Mouse (Mus musculus): ENCODE results near the gene Kcnma1. TPM values are rescaled to one million over a fixed set of nuclear protein-coding genes. Genes with fewer than 3 reads are reported as not detected.

Kcnma1 gene
- polyA plus RNA-seq, 1 experiment from 2014 or later: 4.0 TPM

- no peaks in the 10 kb centered on the region for H3K9me3 ChIP-seq
- no peak overlapping the region for H3K27ac ChIP-seq
- H3K4me1 ChIP-seq: peaks cover 13% of the 10 kb centered on the region
- ATAC-seq (ENCODE audit: insufficient number of reproducible peaks, insufficient read depth, low FRiP score, low TSS enrichment, low read depth): no peak
- WGBS: 56% methylated on average over 2 of the region's 2 CpGs
- peaks cover 70% of the 10 kb centered on the region for H3K27me3 ChIP-seq
- H3K4me3 ChIP-seq: no peak overlapping the region
- no peaks in the 10 kb centered on the region for H3K36me3 ChIP-seq
- H3K4me2 ChIP-seq: no peak overlapping the region
- no peak overlapping the region for H3K9ac ChIP-seq
These were observed 8.0 kb downstream of the Kcnma1 start for GRCm38 (mm10) chr14:24006276-24006675.

- under 1% methylated on average over 78 of the region's 82 CpGs for WGBS
- Histone ChIP-seq H3K36me3 (no peaks in the 10 kb centered on the region), H3K4me3 (peak overlapping the region; percentile 60), H3K4me2 (peak overlapping the region; percentile 94), H3K4me1 (peaks cover 13% of the 10 kb centered on the region), H3K9ac (peak overlapping the region; percentile 77), H3K9me3 (no peaks in the 10 kb centered on the region), H3K27me3 (peaks cover 78% of the 10 kb centered on the region), H3K27ac (0 out of 2 replicates have a peak overlapping the region, but pooled peaks have one; percentile 5)
- ATAC-seq (ENCODE audit: insufficient number of reproducible peaks, insufficient read depth, low FRiP score, low TSS enrichment, low read depth): peak; percentile 52; the same call in 1 of the 2 replicates
These were observed 9.6 kb downstream of the Kcnma1 start for GRCm38 (mm10) chr14:24004471-24005271.

- ATAC-seq (ENCODE audit: insufficient number of reproducible peaks, insufficient read depth, low FRiP score, low TSS enrichment, low read depth): peak; percentile 27; the same call in 1 of the 2 replicates
- WGBS: under 1% methylated on average over 69 of the region's 85 CpGs
- no peaks in the 10 kb centered on the region for H3K36me3 ChIP-seq
- H3K4me1 ChIP-seq: peaks cover 13% of the 10 kb centered on the region
- H3K27ac ChIP-seq: no peak overlapping the region
- H3K4me2 ChIP-seq: peak overlapping the region; percentile 94
- H3K27me3 ChIP-seq: peaks cover 78% of the 10 kb centered on the region
- peak overlapping the region; percentile 77 for H3K9ac ChIP-seq
- H3K4me3 ChIP-seq: peak overlapping the region; percentile 60
- no peaks in the 10 kb centered on the region for H3K9me3 ChIP-seq
These were observed 10.6 kb downstream of the Kcnma1 start for GRCm38 (mm10) chr14:24003450-24004381.

DNA sequence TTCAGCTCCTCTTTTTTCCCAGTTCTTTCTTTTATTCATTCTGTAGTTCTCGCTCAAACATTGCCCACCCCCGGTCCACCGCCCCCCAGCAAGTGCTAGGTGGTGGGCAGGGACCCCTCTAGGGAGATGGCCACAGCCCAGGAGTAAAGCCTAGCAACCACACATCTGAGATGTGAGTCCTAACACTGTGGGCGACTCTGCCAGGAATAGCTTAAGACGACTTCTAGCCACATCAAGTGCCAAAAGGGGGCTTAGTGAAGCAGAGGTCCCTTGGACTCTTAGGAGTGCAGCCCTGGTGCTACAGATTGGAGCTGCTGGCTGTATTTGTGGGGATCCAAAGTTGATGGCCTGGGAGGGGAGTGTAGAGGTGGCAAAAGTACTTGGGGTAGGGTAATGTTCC is 11.6 kb downstream of the Kcnma1 start:
- H3K4me2 ChIP-seq: peak overlapping the region; percentile 94; the same call in 1 of the 2 replicates
- 53% methylated on average over 5 of the region's 5 CpGs for WGBS

GRCm38 (mm10) chr14:23997912-23998311 is 16.4 kb downstream of the Kcnma1 start:
- 72% methylated on average over 6 of the region's 6 CpGs for WGBS
- H3K27me3 ChIP-seq: peaks cover 29% of the 10 kb centered on the region
- H3K4me3 ChIP-seq: no peak overlapping the region
- H3K4me2 ChIP-seq: no peak overlapping the region
- H3K9ac ChIP-seq: no peak overlapping the region
- no peak for ATAC-seq (ENCODE audit: insufficient number of reproducible peaks, insufficient read depth, low FRiP score, low TSS enrichment, low read depth)
- H3K9me3 ChIP-seq: no peaks in the 10 kb centered on the region
- no peak overlapping the region for H3K27ac ChIP-seq
- no peaks in the 10 kb centered on the region for H3K4me1 ChIP-seq
- no peaks in the 10 kb centered on the region for H3K36me3 ChIP-seq

More for the DNA sequence above, 11.6 kb downstream of the Kcnma1 start:
- peak overlapping the region; percentile 60 for H3K4me3 ChIP-seq
- no peak overlapping the region for H3K9ac ChIP-seq
- H3K4me1 ChIP-seq: peaks cover 13% of the 10 kb centered on the region
- no peak for ATAC-seq (ENCODE audit: insufficient number of reproducible peaks, insufficient read depth, low FRiP score, low TSS enrichment, low read depth)
- H3K27ac ChIP-seq: no peak overlapping the region
- no peaks in the 10 kb centered on the region for H3K36me3 ChIP-seq
- H3K27me3 ChIP-seq: peaks cover 76% of the 10 kb centered on the region
- no peaks in the 10 kb centered on the region for H3K9me3 ChIP-seq

DNA sequence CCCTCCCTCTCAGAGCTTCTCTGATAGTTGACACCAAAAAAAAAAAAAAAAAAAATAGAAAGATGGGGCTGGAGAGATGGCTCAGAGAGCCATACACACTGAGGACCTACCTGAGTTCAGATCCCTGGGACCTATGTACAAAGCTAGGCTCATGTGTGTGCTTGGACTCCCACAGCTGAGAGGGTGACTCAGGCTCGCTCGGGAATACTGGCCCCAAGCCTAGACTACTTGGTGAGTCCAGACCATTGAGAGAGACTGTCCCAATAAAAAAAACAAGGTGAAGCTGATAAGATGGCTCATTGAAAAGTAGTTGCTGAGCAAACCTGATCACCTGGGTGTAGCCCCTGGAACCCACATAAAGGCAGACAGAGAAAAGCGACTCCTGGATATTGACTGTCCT is 18.5 kb downstream of the Kcnma1 start:
- Histone ChIP-seq H3K9ac (no peak overlapping the region), H3K36me3 (no peaks in the 10 kb centered on the region), H3K27me3 (peaks cover 8% of the 10 kb centered on the region; the same call in 1 of the 2 replicates), H3K27ac (no peak overlapping the region), H3K9me3 (no peaks in the 10 kb centered on the region), H3K4me3 (no peak overlapping the region), H3K4me1 (no peaks in the 10 kb centered on the region), H3K4me2 (no peak overlapping the region)
- no peak for ATAC-seq (ENCODE audit: insufficient number of reproducible peaks, insufficient read depth, low FRiP score, low TSS enrichment, low read depth)
- WGBS: 83% methylated on average over 3 of the region's 3 CpGs

GRCm38 (mm10) chr14:23990871-23991270 is 23.4 kb downstream of the Kcnma1 start:
- H3K9me3 ChIP-seq: no peaks in the 10 kb centered on the region
- WGBS: 72% methylated on average over 7 of the region's 7 CpGs
- H3K4me2 ChIP-seq: no peak overlapping the region
- no peaks in the 10 kb centered on the region for H3K27me3 ChIP-seq
- no peak for ATAC-seq (ENCODE audit: insufficient number of reproducible peaks, insufficient read depth, low FRiP score, low TSS enrichment, low read depth)
- H3K9ac ChIP-seq: no peak overlapping the region
- H3K36me3 ChIP-seq: no peaks in the 10 kb centered on the region
- H3K27ac ChIP-seq: no peak overlapping the region
- no peaks in the 10 kb centered on the region for H3K4me1 ChIP-seq
- no peak overlapping the region for H3K4me3 ChIP-seq

DNA sequence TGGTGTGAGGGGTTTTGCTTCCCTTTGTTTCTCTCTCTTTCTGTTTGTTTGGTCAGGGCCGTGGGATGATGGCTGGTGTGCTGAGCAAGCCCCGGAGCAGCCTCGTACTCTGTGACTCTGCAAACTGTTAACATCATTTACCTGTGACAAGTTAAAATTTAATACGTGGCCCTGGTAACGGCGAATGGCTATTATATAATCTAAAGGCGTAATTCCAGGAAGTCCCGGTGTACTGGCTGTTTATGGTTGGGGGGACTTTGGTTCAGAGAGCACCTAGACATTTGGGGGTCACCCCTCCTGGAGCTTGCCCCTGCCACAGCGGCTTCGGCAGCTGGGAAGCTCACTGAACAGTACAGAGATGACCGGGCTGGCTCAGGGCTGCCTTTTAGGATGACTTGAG is 24.6 kb downstream of the Kcnma1 start:
- no peak for ATAC-seq (ENCODE audit: insufficient number of reproducible peaks, insufficient read depth, low FRiP score, low TSS enrichment, low read depth)
- no peak overlapping the region for H3K4me2 ChIP-seq

GRCm38 (mm10) chr14:23982205-23982604 is 32.1 kb downstream of the Kcnma1 start:
- no peak for ATAC-seq (ENCODE audit: insufficient number of reproducible peaks, insufficient read depth, low FRiP score, low TSS enrichment, low read depth)

More for the DNA sequence above, 24.6 kb downstream of the Kcnma1 start:
- Histone ChIP-seq H3K4me3 (no peak overlapping the region), H3K27me3 (no peaks in the 10 kb centered on the region), H3K9me3 (no peaks in the 10 kb centered on the region), H3K27ac (no peak overlapping the region), H3K9ac (no peak overlapping the region), H3K4me1 (no peaks in the 10 kb centered on the region), H3K36me3 (no peaks in the 10 kb centered on the region)
- 72% methylated on average over 11 of the region's 11 CpGs for WGBS

DNA sequence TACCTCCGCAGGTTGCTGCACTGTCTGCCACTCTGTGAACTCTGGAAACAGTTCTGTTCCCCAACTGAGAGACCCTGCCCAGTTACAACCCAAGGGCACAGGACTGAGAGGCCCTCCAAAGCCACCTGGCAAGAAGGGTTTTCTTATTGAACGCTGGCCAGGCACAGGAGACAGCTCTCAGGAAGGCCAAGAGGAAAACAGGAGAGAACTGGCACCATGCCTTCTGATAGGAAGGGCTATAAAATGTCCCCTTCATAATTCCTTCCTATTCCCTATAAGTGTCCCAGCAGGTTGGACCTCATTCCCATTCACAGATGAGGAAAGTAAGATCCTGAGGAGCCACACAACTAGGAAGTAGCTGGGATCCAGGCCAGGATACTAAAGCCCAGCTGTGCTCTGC is 39.6 kb downstream of the Kcnma1 start:
- Histone ChIP-seq H3K27ac (no peak overlapping the region), H3K9me3 (no peaks in the 10 kb centered on the region), H3K4me1 (no peaks in the 10 kb centered on the region), H3K4me2 (no peak overlapping the region), H3K27me3 (no peaks in the 10 kb centered on the region), H3K4me3 (no peak overlapping the region), H3K9ac (no peak overlapping the region), H3K36me3 (no peaks in the 10 kb centered on the region)
- ATAC-seq (ENCODE audit: insufficient number of reproducible peaks, insufficient read depth, low FRiP score, low TSS enrichment, low read depth): no peak
- WGBS: 90% methylated on average over 2 of the region's 2 CpGs

More at GRCm38 (mm10) chr14:23982205-23982604, 32.1 kb downstream of the Kcnma1 start:
- Histone ChIP-seq H3K9me3 (no peaks in the 10 kb centered on the region), H3K4me1 (no peaks in the 10 kb centered on the region), H3K36me3 (no peaks in the 10 kb centered on the region), H3K4me2 (no peak overlapping the region), H3K4me3 (no peak overlapping the region), H3K27ac (no peak overlapping the region), H3K27me3 (no peaks in the 10 kb centered on the region), H3K9ac (no peak overlapping the region)
- WGBS: 82% methylated on average over 8 of the region's 8 CpGs

GRCm38 (mm10) chr14:23966471-23966870 is 47.8 kb downstream of the Kcnma1 start:
- no peaks in the 10 kb centered on the region for H3K27me3 ChIP-seq
- no peaks in the 10 kb centered on the region for H3K9me3 ChIP-seq
- no peak overlapping the region for H3K9ac ChIP-seq
- H3K36me3 ChIP-seq: no peaks in the 10 kb centered on the region
- WGBS: 75% methylated on average over 8 of the region's 8 CpGs
- no peak overlapping the region for H3K4me3 ChIP-seq
- no peaks in the 10 kb centered on the region for H3K4me1 ChIP-seq
- ATAC-seq (ENCODE audit: insufficient number of reproducible peaks, insufficient read depth, low FRiP score, low TSS enrichment, low read depth): no peak
- no peak overlapping the region for H3K4me2 ChIP-seq
- H3K27ac ChIP-seq: no peak overlapping the region

Measured in embryonic facial prominence, embryonic 13.5 days (tissue).